Mouse (Mus musculus): ENCODE data around the gene Fam25c.
"Not testable (repeated sequence)": the region's sequence is repeated elsewhere in the genome, so short reads cannot be mapped to it uniquely, and the experiment has no call there.

Fam25c gene

DNA sequence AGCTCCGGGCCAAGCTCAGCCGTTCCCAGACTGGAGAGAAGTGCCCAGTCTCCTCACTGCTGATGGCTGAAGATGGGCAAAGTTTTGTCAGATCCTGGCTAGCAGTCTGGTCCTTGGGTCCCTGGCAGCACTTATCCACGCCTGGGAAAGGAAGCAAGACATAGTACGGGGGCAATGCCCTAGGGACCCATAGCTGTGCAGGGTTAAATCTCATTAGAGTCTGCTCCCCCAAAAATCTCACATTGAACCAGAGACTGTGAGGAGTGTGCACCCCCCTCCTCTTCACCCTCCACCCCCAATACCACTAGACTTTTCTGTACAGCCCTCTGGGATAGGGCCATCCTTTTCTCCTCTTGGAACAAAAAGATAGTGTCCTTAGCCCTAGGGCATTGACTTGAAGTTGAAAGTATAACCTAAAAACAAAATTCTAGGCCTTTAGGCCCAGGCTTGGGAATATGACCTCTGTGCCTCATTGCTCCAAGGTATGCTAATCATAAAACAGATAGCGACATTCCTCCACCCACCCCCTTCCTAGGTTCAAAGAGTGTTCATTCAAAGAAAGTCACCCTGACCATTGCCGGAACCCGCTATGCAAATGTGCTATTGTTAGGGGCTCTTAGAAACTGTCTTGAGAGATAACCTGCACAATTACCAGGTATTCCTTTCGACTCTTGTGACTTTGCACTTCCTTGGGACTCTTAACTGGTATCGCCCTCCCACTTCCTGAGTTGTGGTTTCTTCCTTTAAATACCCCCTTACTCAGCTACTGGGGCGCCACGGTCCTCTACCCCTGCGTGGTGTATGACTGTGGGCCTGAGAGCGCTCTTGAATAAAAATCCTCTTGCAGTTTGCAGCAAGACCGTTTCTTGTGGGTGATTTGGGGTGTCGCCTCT, 9.3 kb upstream of the Fam25c start:
- not testable (repeated sequence) for DNase-seq (ENCODE audit: low read depth in 1 of 2, low spot score in 2 of 2)

DNA sequence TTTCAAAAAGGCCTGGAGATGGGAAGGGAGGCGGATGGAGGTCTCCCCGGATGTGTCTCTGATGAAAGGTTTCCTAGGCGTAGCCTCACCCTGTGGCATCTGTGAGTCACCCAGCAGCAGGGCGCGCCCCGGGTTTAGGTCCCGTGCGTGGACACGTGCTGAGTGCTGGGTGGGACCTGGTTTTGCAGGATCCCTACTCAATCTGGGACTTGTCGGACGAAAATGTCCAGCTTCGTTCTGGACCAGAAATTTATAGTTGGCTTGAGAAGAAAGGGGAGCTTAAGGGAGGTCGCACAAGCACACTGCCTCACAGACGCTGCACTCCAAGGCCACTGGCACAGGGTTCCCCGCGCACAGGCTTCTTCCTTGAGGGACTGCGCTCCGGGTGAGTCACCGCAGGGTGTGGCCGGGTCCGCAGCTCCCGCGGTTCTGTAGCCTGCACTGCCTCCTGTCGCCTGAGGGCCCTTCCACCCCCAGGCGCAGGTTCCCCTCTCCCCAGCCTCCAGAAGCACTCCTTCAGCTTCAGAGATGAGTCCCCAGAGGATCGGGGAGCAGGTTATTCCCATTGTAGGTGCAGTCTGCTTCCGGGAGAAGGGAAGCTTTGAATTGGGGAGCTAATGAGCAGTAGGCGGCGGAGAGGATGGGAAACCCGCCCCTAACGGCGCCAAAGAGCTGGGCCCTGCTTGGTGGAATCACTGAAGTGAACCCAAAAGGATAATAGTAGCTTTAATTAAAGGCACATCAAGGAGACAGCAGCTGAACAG, 8.4 kb upstream of the Fam25c start:
- peak; percentile 81 for DNase-seq (ENCODE audit: low read depth in 1 of 2, low spot score in 2 of 2)

DNA sequence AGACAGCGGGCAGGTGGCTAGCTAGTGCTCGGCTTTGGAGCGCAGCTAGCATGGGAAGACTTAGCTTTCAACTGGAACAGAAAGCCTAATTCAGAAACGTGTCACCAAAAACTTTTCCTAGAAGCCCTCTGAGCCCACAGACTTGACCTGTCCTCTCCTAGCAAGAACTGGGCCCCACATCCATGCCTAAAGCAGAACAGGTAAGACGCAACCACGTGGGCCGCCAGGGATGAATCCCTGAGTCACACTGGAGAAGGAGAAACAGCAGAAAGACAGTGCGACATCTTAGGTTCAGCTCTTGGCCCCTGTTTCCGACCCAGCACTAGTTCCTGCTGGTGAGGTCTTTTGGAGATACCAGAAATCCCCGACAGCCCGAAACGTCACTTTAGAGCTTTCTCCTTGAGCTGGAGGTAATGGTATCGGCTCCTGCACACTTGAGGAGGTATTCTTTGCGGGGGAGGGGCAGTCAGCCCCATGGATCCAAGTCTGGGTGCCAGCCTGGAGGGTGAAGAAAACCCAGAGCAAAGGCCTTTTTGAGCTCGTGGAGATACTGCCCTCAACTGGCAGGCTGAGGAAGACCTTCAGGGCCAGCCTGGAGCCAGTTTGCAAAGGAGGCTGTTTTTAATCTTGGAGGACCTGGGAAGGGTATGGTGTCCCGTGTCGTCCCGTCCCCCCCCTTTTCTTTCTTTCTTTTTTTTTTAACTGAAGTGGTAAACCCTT, 7.7 kb upstream of the Fam25c start:
- peak; percentile 43 to 54 for DNase-seq (ENCODE audit: low read depth in 1 of 2, low spot score in 2 of 2)

DNA sequence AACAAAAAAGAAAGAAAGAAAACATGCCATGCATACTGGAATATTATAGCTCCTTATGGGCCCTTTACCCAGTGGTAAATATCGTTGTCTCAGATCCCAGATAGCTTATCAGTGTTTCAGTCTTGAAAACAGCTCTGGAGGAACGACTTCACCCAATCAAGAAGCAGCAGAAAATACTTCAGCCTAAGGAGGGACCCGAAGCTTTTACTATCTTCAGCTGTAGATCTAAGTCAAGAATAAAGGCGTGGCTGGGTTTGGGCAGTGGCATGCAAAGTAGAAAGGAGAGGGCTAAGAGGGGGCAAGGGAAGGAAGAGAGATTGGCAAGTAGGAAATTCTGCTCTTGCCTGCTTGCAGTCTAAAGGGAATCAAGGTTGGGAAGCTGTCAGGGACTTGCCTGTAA, 6.9 kb upstream of the Fam25c start:
- no peak for DNase-seq (ENCODE audit: low read depth in 1 of 2, low spot score in 2 of 2)

DNA sequence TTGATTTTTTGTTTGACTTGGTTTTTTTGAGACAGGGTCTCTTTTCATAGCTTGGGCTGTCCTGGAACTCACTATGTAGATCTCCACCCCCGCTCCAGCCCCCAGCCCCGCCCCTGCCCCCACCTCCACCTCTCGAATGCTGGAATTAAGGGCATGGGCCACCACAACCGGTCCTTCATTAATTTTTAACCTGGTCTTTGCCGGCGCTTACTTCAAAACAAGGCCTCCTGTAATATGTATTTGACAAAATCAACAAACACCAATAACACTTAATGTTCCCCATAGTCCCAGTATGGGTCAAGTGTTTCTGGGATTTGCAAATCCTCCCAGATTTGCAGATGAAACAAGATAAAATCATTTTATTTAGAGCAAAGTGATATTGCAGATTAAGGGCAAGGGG, 5.0 kb upstream of the Fam25c start:
- DNase-seq (ENCODE audit: low read depth in 1 of 2, low spot score in 2 of 2) = no peak

DNA sequence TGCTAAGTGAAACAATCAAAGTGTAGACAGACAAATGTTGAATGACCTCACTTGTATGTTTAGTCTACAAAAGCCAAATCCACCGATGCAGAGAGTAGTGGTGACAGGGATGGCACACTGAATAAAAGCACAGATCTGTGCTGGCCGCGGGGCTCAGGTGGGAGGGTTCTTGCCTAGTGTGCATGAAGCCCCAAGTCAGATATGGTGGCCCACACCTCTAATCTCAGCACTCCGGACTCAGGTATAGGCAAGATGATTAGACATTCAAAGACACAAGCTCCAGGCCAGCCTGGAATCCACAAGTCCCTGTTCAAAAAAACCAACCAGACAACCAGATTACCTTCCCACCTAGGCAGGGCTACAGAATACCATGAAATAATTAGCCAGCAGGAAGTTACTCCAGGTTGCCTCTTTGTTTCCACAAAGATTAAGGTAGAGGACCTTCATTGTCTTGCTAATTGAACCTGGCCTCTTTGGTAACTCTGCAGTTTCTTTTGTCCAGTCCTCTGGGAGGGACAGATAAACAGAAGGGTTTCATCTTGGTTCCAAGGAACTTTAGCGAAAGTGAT, 4.5 kb upstream of the Fam25c start:
- no peak for DNase-seq (ENCODE audit: low read depth in 1 of 2, low spot score in 2 of 2)

DNA sequence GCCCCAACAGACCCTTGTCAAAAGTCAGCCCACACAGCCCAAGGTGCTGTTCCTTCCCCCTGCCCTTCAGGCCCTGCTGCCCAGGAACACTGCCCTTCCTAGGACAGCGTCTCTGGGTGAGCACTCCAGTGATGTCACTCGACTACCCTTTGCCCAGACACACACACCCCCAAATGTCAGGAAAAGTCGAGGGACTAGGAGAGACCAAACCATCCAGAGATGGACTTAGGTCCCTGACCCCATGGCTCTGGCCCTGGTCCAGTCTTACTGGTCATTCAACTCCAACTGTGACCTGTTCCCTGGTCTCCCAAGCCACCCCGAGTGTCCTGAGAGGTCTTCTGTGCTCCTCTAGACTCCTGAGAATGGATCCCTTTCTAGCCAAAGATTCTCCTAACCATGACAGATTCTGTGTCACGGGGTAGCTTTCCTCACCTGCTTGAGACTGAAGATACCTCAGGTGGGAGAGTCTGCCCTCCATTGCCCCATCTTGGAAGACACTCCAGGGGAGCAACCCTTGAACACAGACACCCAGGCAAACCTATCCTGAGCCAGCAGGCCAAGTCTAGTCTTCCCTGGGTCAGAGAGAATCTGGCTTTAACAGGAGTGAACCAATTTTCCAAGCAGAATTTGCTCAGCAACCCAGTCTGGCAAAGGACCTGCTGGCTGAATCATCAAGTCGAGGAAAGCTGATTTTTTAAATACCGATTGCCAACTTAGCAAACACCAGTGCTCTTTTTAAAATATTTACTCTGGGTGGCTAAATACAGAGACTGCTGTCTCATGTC, 2.6 kb upstream of the Fam25c start:
- DNase-seq (ENCODE audit: low read depth in 1 of 2, low spot score in 2 of 2) = no peak

DNA sequence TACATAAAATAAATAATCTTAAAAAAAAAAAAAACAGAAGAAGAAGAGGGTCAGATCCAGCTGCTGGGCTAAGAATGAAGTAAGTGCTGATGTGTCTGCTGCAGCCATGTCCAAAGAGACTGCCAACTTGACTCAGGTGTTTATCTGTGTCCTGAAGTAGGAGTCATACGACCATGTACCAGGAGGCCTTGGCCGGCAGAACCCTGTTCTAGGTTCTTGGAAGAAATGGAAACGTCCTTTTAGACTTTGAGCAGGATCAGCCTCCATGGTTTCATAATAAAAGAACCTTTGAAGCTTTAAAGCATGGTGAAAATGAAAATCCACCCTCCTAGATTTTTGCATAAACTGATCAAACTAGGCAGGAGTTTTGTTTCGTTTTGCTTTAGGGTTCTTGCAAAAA, 777 bp downstream of the Fam25c start:
- no peak for DNase-seq (ENCODE audit: low read depth in 1 of 2, low spot score in 2 of 2)

DNA sequence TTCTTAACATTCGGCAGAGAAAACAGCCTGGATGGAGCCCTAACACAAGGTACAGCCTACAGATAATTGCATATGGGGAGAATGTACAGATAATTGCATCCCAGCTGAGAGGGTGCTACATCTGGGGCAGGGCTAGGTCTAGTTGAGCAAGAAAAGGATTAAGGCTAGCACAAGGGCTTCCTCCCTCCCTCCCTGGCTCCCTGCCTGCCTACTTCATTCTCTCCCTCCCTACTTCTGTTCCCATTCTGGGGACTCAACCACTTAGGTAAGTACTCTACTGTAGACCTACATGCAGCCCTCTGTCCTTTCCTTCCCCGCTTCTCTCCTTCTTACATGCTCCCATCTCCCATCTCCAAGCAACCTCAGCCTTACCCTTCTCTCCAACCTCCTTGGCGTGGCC, 1.9 kb downstream of the Fam25c start:
- DNase-seq (ENCODE audit: low read depth in 1 of 2, low spot score in 2 of 2) = no peak

DNA sequence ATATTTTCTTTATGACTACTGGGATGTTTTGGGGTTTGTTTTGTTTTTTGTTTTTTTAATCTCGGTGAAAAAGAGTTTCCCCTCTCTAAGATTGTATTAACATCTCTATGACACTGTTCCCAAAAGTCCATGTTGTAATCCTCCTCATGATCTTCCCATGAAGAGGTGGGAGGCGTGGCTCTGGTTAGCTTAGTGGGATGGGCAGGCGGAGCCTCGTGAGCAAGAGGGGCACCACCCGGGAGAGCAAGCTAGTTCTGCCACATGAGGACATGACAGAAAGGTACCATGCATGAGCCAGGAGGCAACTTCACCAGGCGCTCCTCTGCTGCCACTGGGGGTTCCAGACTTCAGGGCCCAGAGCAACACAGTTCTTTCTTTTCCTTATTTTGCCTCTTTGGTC, 2.7 kb downstream of the Fam25c start:
- DNase-seq (ENCODE audit: low read depth in 1 of 2, low spot score in 2 of 2) = no peak

DNA sequence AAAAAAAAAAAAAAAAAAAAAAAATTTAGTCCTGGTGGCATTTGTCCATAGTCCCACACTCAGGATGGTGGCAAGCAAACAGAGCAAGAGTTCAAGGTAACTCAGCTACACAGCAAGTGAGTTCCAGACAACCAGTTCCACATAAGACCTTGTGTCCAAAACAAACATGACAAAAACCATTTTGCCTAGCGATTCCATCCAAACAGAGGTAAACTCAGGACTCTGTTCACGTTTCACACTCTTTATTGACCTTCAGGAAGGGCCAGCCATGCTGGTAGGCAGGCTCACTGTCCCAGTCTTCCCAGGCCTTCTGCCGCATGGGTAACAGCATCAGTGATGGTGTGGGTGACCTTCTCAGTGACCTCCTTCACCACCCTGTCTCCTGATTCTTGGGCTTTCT, 3.6 kb downstream of the Fam25c start:
- DNase-seq (ENCODE audit: low read depth in 1 of 2, low spot score in 2 of 2) = no peak

DNA sequence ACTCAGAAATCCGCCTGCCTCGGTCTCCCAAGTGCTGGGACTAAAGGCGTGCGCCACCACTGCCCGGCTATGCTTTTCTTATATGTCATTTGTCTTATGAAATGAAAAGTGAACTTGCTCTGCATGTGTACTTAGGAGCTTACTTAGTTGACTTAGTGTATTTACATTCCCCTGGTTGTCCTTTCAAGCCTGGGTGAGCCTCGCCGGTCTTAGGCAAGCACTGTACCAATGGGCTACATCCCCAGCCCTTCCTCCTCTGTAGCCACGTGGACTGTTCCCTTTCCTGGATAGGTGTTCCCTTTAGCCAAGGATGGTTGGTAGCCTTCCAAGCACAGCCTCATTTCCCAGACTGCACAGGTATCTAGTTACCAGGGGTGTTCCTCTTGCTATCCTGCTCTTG, 6.2 kb downstream of the Fam25c start:
- DNase-seq (ENCODE audit: low read depth in 1 of 2, low spot score in 2 of 2) = no peak

DNA sequence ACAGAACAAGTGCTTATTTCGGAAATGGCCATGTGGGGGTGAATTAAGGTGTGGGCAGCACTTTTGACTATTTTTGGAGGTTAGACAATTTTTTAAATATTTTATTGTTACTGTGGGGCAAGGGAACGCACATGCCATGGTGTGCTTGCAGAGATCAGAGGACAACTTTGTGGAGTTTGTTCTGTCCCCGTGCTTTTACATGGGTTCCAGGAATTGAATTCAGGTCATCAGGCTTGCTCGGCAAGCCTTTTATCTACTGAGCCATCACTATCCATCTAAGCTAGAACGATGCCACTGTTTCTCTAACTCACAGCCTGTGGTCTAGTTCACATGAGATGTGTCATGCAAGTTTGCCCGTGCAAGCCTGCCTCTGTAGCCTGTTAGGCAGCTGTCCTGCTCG, 6.9 kb downstream of the Fam25c start:
- no peak for DNase-seq (ENCODE audit: low read depth in 1 of 2, low spot score in 2 of 2)

DNA sequence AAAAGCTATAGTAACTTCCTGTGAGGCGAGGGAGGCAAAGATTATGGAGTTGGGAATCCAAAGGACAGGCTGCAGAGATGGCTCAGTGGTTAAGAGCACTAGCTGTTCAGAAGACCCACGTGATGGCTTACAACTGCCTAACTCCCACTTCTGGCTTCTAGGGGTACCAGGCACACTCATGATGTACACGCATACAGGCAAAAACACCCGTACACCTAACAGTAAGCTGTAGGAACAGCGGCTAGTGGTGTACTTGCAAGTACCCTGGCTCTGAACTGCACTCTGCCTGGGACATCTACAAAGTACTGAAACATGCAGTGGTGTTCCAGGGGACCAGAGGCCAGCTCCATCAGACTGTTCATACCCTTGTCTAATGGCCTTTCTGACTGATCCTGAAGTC, 8.1 kb downstream of the Fam25c start:
- DNase-seq (ENCODE audit: low read depth in 1 of 2, low spot score in 2 of 2) = no peak

DNA sequence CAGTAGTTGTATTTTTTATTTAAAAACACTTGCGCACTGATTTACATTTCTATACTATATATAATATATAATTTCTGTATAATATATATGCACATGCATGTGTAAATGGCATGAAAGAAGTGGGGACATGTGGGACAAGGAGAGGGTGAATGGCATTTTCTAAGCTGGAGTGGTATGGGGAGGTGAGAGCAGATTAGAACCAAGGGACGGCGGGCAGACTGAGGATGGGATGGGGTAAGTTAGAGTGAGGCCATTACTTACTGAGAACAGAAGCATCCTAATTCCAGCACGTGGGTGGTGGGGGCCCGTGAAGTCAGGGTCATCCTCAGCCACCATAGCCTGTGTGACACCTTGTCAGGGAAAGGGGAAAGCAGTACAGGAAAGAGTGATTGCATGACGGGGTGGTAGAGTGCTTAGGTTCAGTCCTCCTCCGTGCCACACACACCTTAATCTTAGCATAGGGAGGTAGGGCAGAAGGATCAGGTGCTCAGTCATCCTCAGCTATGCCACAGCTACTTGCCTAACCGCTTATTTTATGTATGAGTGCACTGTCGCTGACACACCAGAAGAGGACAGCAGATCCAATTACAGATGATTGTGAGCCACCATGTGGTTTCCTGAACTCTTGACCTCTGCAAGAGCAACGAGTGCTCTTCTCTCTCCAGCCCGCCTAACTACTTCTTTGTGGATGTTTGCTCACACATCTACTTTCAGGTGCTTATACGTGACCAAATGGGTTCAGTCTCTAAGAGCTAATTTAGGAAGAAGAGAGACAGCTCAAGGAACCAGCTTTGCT, 9.3 kb downstream of the Fam25c start:
- no peak for DNase-seq (ENCODE audit: low read depth in 1 of 2, low spot score in 2 of 2)

DNA sequence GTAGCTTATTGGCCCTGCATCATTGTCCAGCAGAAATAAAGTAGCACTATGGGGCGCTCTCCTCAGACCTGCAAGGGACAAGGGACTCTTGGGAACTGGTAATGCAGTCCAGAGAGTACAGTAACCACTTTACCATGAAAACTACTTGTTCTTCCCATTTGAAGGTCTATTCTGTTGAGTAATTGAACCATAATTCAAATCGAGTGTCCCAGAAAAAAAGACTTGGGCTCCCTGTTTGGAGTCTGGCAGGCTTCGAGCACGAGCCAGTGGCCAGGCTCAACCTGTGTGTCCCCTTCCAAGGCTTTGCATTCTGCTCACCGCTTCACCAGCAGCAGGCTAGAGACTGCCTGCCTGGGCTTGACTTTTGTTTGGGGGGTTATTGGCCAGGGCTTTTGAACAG, 10.9 kb downstream of the Fam25c start:
- no peak for DNase-seq (ENCODE audit: low read depth in 1 of 2, low spot score in 2 of 2)

DNA sequence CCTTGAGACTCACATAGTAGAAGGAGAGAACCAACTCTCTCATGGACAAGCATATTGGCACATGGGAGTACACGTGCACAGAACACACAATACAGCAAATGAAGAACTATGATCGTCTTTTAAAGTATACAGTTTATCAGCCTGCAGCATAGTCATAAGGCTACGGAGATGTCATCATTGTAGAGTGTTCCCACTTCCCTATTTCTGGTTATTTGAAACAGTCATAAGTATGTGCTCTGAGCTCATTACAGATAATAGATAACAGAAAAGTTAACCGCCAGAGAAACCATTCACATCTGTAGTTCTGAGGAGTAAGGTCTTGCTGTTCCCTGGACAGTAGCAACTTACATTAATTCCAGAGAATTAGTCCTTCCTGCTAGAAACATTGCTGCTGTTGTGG, 12.2 kb downstream of the Fam25c start:
- DNase-seq (ENCODE audit: low read depth in 1 of 2, low spot score in 2 of 2) = no peak

DNA sequence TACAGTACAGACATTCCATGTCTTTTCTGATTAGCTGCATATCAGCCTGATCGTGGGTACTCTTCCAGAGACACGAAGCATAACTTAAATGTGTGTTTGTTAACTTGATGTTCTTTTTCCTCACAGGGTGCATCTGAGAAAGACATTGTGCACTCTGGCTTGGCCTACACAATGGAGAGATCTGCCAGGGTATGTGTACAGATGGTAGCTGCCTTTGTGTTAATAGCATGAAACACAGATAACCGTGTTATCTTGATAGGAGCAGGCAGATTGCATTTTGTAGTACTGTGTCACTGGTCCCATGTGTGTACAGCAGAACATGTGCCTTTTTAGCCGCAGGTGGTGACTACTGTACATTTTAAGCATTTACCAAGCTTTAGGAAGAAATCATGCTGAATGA, 13.2 kb downstream of the Fam25c start:
- no peak for DNase-seq (ENCODE audit: low read depth in 1 of 2, low spot score in 2 of 2)

DNA sequence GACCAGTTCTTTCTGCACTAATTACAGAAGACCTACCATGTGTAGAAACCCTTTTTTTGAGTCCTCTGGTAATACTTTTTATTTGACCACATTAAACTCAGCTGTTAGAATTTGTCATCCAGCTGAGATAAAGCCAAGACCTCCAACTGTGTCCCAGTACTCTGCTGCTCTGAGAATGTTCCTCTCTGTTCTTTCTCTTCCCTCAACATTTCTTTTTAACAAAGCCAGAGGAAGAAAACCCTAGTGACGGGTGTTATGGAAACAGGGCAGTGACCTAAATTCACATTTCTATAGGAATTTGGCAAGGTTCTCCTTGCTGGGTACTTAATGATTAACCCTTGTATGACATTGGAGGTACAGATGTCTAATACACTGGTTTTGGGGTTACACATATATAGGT, 15.8 kb downstream of the Fam25c start:
- no peak for DNase-seq (ENCODE audit: low read depth in 1 of 2, low spot score in 2 of 2)

DNA sequence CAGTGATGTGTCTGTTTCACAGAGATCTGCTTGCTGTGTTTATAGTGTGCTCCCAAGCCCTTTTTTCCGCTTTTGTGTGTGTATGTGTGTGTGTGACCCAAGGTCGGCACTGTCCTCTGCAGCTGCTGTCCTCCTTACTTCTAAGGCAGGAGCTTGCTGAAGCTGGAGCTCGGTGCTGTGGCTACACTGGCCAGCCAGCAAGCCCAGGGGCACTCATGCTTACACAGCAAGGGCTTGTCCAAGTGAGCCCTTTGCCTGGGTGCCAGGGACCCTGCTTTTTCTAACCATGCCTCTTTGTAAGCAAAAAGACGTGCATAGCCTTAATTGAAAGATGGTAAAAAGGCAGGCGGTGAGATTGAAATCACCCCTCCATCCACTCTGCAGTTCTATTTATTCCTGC, 22.8 kb downstream of the Fam25c start:
- no peak for DNase-seq (ENCODE audit: low read depth in 1 of 2, low spot score in 2 of 2)
